Mouse (Mus musculus) frontal cortex, postnatal 10 days (tissue): ENCODE data around the gene Prrt1.

Experiments used
- DNase-seq, 2 experiments: peaks; one replicate each; pipeline ENCODE4 v3.0.0; 2022; ENCODE audit warnings: low spot score in 2 of 2, mixed read lengths in 1 of 2

Prrt1 gene

GRCm38 (mm10) chr17:34671151-34672066 is 42.1 kb downstream of the Prrt1 start:
- no peak for DNase-seq

- no peak for DNase-seq
These were observed 43.0 kb downstream of the Prrt1 start for GRCm38 (mm10) chr17:34672246-34672792.

- DNase-seq = no peak
These were observed 43.8 kb downstream of the Prrt1 start for GRCm38 (mm10) chr17:34673139-34673538.

GRCm38 (mm10) chr17:34674524-34675204 is 45.3 kb downstream of the Prrt1 start:
- no peak for DNase-seq

DNA sequence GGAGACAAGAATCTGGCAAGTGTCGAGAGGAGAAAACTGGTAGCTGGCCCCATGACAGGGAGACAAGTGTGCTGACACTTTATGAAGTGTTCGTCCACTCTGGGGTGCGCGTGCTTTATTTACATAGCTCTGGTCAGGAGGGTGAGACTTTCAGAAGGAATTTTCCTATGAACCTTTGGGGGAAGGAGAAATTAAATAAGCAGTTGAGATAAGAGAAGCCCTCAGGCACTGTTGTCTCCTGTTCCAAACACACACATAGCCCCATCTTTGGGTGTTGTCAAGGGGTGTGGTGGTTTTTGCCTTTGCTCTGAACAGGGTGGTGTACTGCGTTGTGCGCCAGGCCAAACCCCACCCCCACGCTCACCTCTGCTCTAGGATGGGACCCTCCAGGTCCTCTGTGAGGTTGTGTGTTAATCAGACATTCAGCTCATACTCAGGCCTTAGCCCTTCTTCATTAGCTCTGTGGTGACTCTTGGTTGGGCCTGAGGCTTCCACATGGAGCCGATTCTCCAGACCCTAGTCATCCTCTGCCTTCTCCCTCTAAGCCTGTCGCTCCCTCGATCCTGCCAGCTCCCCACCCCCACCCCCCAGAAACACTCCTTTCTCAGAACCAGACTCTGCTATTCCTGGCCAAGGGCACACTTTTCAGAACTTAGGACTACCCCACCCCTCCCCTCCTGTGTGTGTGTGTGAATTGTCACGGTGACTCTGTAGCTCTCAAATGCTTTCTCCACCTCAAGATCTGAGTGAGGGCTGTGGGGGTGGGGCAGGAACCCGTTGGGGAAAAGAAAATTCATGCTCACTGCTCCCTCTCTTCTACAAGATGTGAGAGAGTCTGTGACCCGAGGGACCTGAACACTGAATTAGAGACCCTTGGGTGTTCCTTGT is 46.1 kb downstream of the Prrt1 start:
- no peak for DNase-seq

DNA sequence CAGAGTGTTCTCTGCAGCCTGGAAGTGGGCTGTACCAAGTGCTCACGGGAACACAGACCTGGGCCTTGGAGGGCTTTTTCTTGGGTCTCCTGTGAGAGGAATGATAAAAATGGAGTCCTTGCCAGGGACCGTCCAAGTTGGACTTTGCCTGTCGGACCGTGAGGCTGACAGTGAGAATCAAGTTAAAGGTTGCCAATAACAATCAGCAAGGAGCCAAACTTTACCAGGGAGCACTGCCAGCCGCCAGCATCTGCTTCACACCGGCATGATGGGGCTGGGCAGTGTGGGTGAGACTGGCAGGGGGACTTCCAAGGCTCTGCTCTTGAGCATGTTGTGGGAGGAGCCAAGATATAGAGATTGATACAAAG is 46.7 kb downstream of the Prrt1 start:
- no peak for DNase-seq

DNA sequence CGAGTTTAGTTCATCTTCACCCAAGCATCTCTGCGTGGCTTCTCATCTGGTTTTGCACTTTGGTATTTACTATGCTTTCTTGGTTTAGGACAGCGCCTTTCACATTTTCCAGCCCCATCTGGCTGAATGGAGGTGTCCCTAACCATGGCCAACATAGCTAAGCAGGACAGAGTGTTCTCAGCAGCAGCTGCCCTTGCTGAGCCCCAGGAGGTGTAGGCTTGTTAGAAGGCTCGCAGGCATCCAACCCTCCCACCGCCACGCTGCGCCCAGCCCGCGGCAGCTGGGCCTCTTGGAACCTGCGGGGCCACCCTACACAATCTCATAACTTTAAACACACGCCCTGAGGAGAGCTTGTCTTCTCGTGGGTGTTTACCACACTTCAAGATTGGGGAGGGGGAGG is 47.3 kb downstream of the Prrt1 start:
- no peak for DNase-seq

GRCm38 (mm10) chr17:34680191-34680590 is 50.9 kb downstream of the Prrt1 start:
- DNase-seq = no peak

- DNase-seq = no peak
These were observed 51.3 kb downstream of the Prrt1 start for GRCm38 (mm10) chr17:34680621-34681020.

GRCm38 (mm10) chr17:34681132-34681571 is 51.8 kb downstream of the Prrt1 start:
- DNase-seq = no peak

GRCm38 (mm10) chr17:34681881-34682536 is 52.7 kb downstream of the Prrt1 start:
- DNase-seq = no peak
